Mouse (Mus musculus) olfactory bulb, adult 2 months (tissue): Measurements from ENCODE around the gene Cyb561d2. TPM values are rescaled to one million over a fixed set of nuclear protein-coding genes. Genes with fewer than 3 reads are reported as not detected.

ENCODE experiments used
- H3K27ac ChIP-seq: fragments of 200-500 bp; 2 replicates; pipeline ENCODE4 v1.5.1; 2012; ENCODE audit warnings: low read depth, low read length; ENCODE audit not compliant: insufficient read depth
- H3K4me1 ChIP-seq: fragments of 200-500 bp; 2 replicates; pipeline ENCODE4 v1.6.1; 2012; ENCODE audit warnings: low read length; ENCODE audit not compliant: control insufficient read depth, insufficient read depth
- H3K4me3 ChIP-seq: fragments of 200-500 bp; 2 replicates; pipeline ENCODE4 v1.5.1; 2012; ENCODE audit warnings: mild to moderate bottlenecking, low read depth, low read length, moderate library complexity; ENCODE audit not compliant: insufficient read depth
- CTCF ChIP-seq: fragments of 200-500 bp; IDR thresholded peaks from 2 replicates; pipeline ENCODE4 v1.5.1; 2012; ENCODE audit warnings: low read depth, mild to moderate bottlenecking, low read length, moderate library complexity; ENCODE audit not compliant: insufficient read depth
- POLR2A ChIP-seq: fragments of 200-500 bp; IDR thresholded peaks from 2 replicates; pipeline ENCODE4 v1.6.1; 2012; ENCODE audit warnings: mild to moderate bottlenecking, low read depth, low read length, moderate library complexity; ENCODE audit not compliant: insufficient read depth
- WGBS: fragments of 180-500 bp; shearing (Covaris S2); methylation state at CpG from one replicate; pipeline ENCODE4 v1.1.7; 2018; 5-methylcytosine and 5-hydroxymethylcytosine counted together
- polyA plus RNA-seq: library from polyadenylated mRNA; stranded (reverse); fragments of >200 nt; gene quantifications from 2 replicates; pipeline ENCODE4 v1.2.4, GENCODE M21; 2012; ENCODE audit warnings: low replicate concordance; ENCODE audit not compliant: missing spikeins, insufficient read depth, insufficient read length

Gene Cyb561d2
- polyA plus RNA-seq, result not detected in 2 replicates

GRCm38 (mm10) chr9:107541474-107542351, at the start of gene Cyb561d2, which contains the start of gene Nprl2:
Gene Cyb561d2 (minus strand): TSS chr9:107542193.
Gene Nprl2 (plus strand): TSS chr9:107542226.
- TF ChIP-seq CTCF (no peak), POLR2A (peak; percentile 69; the same call in 1 of the 2 replicates)
- WGBS, result under 1% methylated on average over 46 of the region's 46 CpGs

GRCm38 (mm10) chr9:107590773-107591060, 48.7 kb upstream of the Cyb561d2 start:
- Histone ChIP-seq H3K27ac (no peak overlapping the region), H3K4me1 (peaks cover 2% of the 10 kb centered on the region; the same call in 1 of the 2 replicates), H3K4me3 (no peak overlapping the region)
- TF ChIP-seq POLR2A (no peak), CTCF (no peak)
- WGBS, result 93% methylated on average over 6 of the region's 6 CpGs

More at GRCm38 (mm10) chr9:107541474-107542351, at the start of gene Cyb561d2, which contains the start of gene Nprl2:
- H3K4me1 ChIP-seq, result peaks cover 27% of the 10 kb centered on the region
- H3K27ac ChIP-seq, result peak within 1 kb of the TSS; percentile 48; the same call in 1 of the 2 replicates
- H3K4me3 ChIP-seq, result peak within 1 kb of the TSS; percentile 68

- WGBS, result 84% methylated on average over 25 of the region's 25 CpGs
- TF ChIP-seq POLR2A, result no peak
- no peak for TF ChIP-seq CTCF
- Histone ChIP-seq H3K4me1 (peaks cover 2% of the 10 kb centered on the region; the same call in 1 of the 2 replicates), H3K4me3 (no peak overlapping the region), H3K27ac (no peak overlapping the region)
These were observed 48.2 kb upstream of the Cyb561d2 start for GRCm38 (mm10) chr9:107590058-107590772.

- H3K27ac ChIP-seq, result no peak overlapping the region
- peaks cover 2% of the 10 kb centered on the region; the same call in 1 of the 2 replicates for H3K4me1 ChIP-seq
- peak overlapping the region; percentile 76 for H3K4me3 ChIP-seq
- TF ChIP-seq CTCF, result no peak
- TF ChIP-seq POLR2A, result no peak
- WGBS, result 5% methylated on average over 33 of the region's 33 CpGs
These were observed 46.0 kb upstream of the Cyb561d2 start for GRCm38 (mm10) chr9:107587833-107588639.

- no peak for TF ChIP-seq POLR2A
- TF ChIP-seq CTCF, result no peak
- H3K4me3 ChIP-seq, result peak within 1 kb of the TSS; percentile 76
- H3K4me1 ChIP-seq, result peaks cover 2% of the 10 kb centered on the region; the same call in 1 of the 2 replicates
- no peak within 1 kb of the TSS for H3K27ac ChIP-seq
- WGBS, result 12% methylated on average over 46 of the region's 46 CpGs
These were observed 45.2 kb upstream of the Cyb561d2 start, which contains the start of gene Ifrd2 for GRCm38 (mm10) chr9:107586974-107587832. Gene Ifrd2 (plus strand): TSS chr9:107587642.

GRCm38 (mm10) chr9:107586504-107586903, 44.5 kb upstream of the Cyb561d2 start:
- H3K4me3 ChIP-seq, result no peak overlapping the region
- 89% methylated on average over 5 of the region's 5 CpGs for WGBS
- H3K27ac ChIP-seq, result no peak overlapping the region
- no peak for TF ChIP-seq CTCF
- H3K4me1 ChIP-seq, result peaks cover 5% of the 10 kb centered on the region; the same call in 1 of the 2 replicates

GRCm38 (mm10) chr9:107583174-107583573, 41.2 kb upstream of the Cyb561d2 start:
- no peak overlapping the region for H3K4me3 ChIP-seq
- no peak for TF ChIP-seq POLR2A
- no peak for TF ChIP-seq CTCF
- H3K27ac ChIP-seq, result no peak overlapping the region
- H3K4me1 ChIP-seq, result peaks cover 16% of the 10 kb centered on the region
- WGBS, result 87% methylated on average over 14 of the region's 14 CpGs
